Mouse (Mus musculus): Measurements from ENCODE around the gene B2m.

- TF ChIP-seq CHD2 (IDR thresholded peaks at IDR 0.05; ENCODE audit: low read length) = no peak
- TF ChIP-seq POLR2AphosphoS5 (IDR thresholded peaks at IDR 0.05; ENCODE audit: borderline replicate concordance, low read depth, low read length) = no peak
- no peak for TF ChIP-seq CTCF (IDR thresholded peaks at IDR 0.05 in 2 of 3, conservative IDR thresholded peaks at IDR 0.05 in 1 of 3; ENCODE audit: control insufficient read depth in 1 of 3, insufficient read depth in 1 of 3, low read depth in 2 of 3, low read length in 3 of 3, poor library complexity in 1 of 3, severe bottlenecking in 1 of 3)
- TF ChIP-seq POLR2A (IDR thresholded peaks at IDR 0.05; ENCODE audit: control insufficient read depth in 1 of 2, insufficient read depth in 1 of 2, low read depth in 1 of 2, low read length in 2 of 2, poor library complexity in 1 of 2) = no peak
- no peak for TF ChIP-seq ZKSCAN1 (IDR thresholded peaks at IDR 0.05; ENCODE audit: low read depth, low read length)
- no peak for TF ChIP-seq TBP (IDR thresholded peaks at IDR 0.05; ENCODE audit: low read depth, low read length)
- TF ChIP-seq MYC (IDR thresholded peaks at IDR 0.05; ENCODE audit: low read depth, low read length) = no peak
- TF ChIP-seq NRF1 (IDR thresholded peaks at IDR 0.05; ENCODE audit: insufficient read depth, low read depth, low read length, poor library complexity, severe bottlenecking) = no peak
- TF ChIP-seq JUND (IDR thresholded peaks at IDR 0.05; ENCODE audit: low read depth, low read length) = no peak
Observed at GRCm38 (mm10) chr2:122186106-122186505, 38.6 kb downstream of the B2m start, which contains the start of the genes Patl2 and Terb2.

Measured in MEL (cell line).